Mouse (Mus musculus) intestine, embryonic 16.5 days (tissue): ENCODE results near the gene Trp53bp1. TPM values are rescaled to one million over a fixed set of nuclear protein-coding genes. Genes with fewer than 3 reads are reported as not detected.

Experiments
- ATAC-seq: fragments of 200-750 bp; cut with Nextera tagmentation; 2 replicates; pipeline ENCODE4 v1.8.0; 2017; ENCODE audit warnings: moderate TSS enrichment, moderate library complexity
- H3K27ac ChIP-seq: fragments of 300-500 bp; sonication (generic); 2 replicates; pipeline ENCODE4 v1.5.1; 2014; ENCODE audit warnings: mild to moderate bottlenecking, low read length
- H3K27me3 ChIP-seq: fragments of 300-500 bp; sonication (generic); replicated peaks from 2 replicates; pipeline ENCODE4 v1.6.1; 2014; ENCODE audit warnings: low read length, control low read depth, mixed read lengths; ENCODE audit not compliant: control insufficient read depth, insufficient read depth
- H3K36me3 ChIP-seq: fragments of 300-500 bp; sonication (generic); 2 replicates; pipeline ENCODE4 v1.6.1; 2014; ENCODE audit warnings: low read length, control low read depth; ENCODE audit not compliant: control insufficient read depth, insufficient read depth
- H3K4me1 ChIP-seq: fragments of 300-500 bp; sonication (generic); 2 replicates; pipeline ENCODE4 v1.6.1; 2014; ENCODE audit warnings: low read length, control low read depth, mixed read lengths; ENCODE audit not compliant: control insufficient read depth, insufficient read depth
- H3K4me2 ChIP-seq: fragments of 300-500 bp; sonication (generic); 2 replicates; pipeline ENCODE4 v1.6.1; 2014; ENCODE audit warnings: low read depth, low read length, control low read depth
- H3K4me3 ChIP-seq: fragments of 300-500 bp; sonication (generic); 2 replicates; pipeline ENCODE4 v1.5.1; 2014; ENCODE audit warnings: mild to moderate bottlenecking, low read length
- H3K9ac ChIP-seq: fragments of 300-500 bp; sonication (generic); 2 replicates; pipeline ENCODE4 v1.6.1; 2014; ENCODE audit warnings: low read depth, low read length
- H3K9me3 ChIP-seq: fragments of 300-500 bp; sonication (generic); 2 replicates; pipeline ENCODE4 v1.6.1; 2016; ENCODE audit warnings: low read length, control low read depth; ENCODE audit not compliant: control insufficient read depth
- WGBS: fragments of 180-500 bp; shearing (Covaris S2); extraction: QIAGEN DNeasy Blood & Tissue Kit; methylation state at CpG from one replicate; pipeline ENCODE4 v1.1.7; 2014; 5-methylcytosine and 5-hydroxymethylcytosine counted together
- polyA plus RNA-seq: library from polyadenylated mRNA; unstranded; fragments of >200 nt; fragmentation: Nextera tagmentation; extraction: Ambion mirVana; gene quantifications from 2 replicates; pipeline ENCODE4 v1.2.1, GENCODE M21; 2015

Trp53bp1 gene
- polyA plus RNA-seq: 26.5 and 31.0 TPM in 2 replicates

- H3K4me2 ChIP-seq: peak within 1 kb of the TSS; percentile 84
- peak within 1 kb of the TSS; percentile 94 for H3K4me3 ChIP-seq
- WGBS: under 1% methylated on average over 37 of the region's 37 CpGs
- peaks cover 8% of the 10 kb centered on the region; the same call in 1 of the 2 replicates for H3K4me1 ChIP-seq
- peak within 1 kb of the TSS; percentile 67 for H3K27ac ChIP-seq
- no peaks in the 10 kb centered on the region for H3K36me3 ChIP-seq
- H3K9me3 ChIP-seq: no peaks in the 10 kb centered on the region
- peak within 1 kb of the TSS; percentile 90 for H3K9ac ChIP-seq
- peak; percentile 99 for ATAC-seq
- no peaks in the 10 kb centered on the region for H3K27me3 ChIP-seq
Measured at GRCm38 (mm10) chr2:121271236-121271927, at the start of gene Trp53bp1. Gene Trp53bp1, minus strand, starts transcription at chr2:121271407.

- Histone ChIP-seq H3K27me3 (no peaks in the 10 kb centered on the region), H3K27ac (no peak overlapping the region), H3K36me3 (no peaks in the 10 kb centered on the region), H3K4me2 (no peak overlapping the region), H3K9ac (no peak overlapping the region), H3K4me3 (no peak overlapping the region), H3K4me1 (no peaks in the 10 kb centered on the region), H3K9me3 (no peaks in the 10 kb centered on the region)
- WGBS: 78% methylated on average over 8 of the region's 8 CpGs
- no peak for ATAC-seq
Measured at GRCm38 (mm10) chr2:121316278-121316677, 45.1 kb upstream of the Trp53bp1 start.

- Histone ChIP-seq H3K4me1 (peaks cover 5% of the 10 kb centered on the region; the same call in 1 of the 2 replicates), H3K27ac (0 out of 2 replicates have a peak overlapping the region, but pooled peaks have one; percentile 9), H3K4me3 (peak overlapping the region; percentile 15; the same call in 1 of the 2 replicates), H3K4me2 (peak overlapping the region; percentile 40), H3K9me3 (no peaks in the 10 kb centered on the region), H3K27me3 (no peaks in the 10 kb centered on the region), H3K9ac (peak overlapping the region; percentile 35; the same call in 1 of the 2 replicates), H3K36me3 (no peaks in the 10 kb centered on the region)
- peak; percentile 69 for ATAC-seq
- WGBS: 15% methylated on average over 5 of the region's 5 CpGs
Measured at GRCm38 (mm10) chr2:121308997-121309416, 37.8 kb upstream of the Trp53bp1 start.

GRCm38 (mm10) chr2:121300036-121300435, 28.8 kb upstream of the Trp53bp1 start:
- peaks cover 24% of the 10 kb centered on the region for H3K4me1 ChIP-seq
- no peak overlapping the region for H3K4me3 ChIP-seq
- no peak for ATAC-seq
- peaks cover 5% of the 10 kb centered on the region for H3K27me3 ChIP-seq
- no peak overlapping the region for H3K27ac ChIP-seq
- WGBS: 82% methylated on average over 10 of the region's 10 CpGs
- H3K9ac ChIP-seq: no peak overlapping the region
- no peaks in the 10 kb centered on the region for H3K36me3 ChIP-seq
- H3K4me2 ChIP-seq: no peak overlapping the region
- H3K9me3 ChIP-seq: no peaks in the 10 kb centered on the region

GRCm38 (mm10) chr2:121299471-121299870, 28.3 kb upstream of the Trp53bp1 start:
- 82% methylated on average over 17 of the region's 17 CpGs for WGBS
- Histone ChIP-seq H3K27ac (no peak overlapping the region), H3K9ac (no peak overlapping the region), H3K36me3 (no peaks in the 10 kb centered on the region), H3K27me3 (peaks cover 5% of the 10 kb centered on the region), H3K4me3 (no peak overlapping the region), H3K4me1 (peaks cover 30% of the 10 kb centered on the region), H3K9me3 (no peaks in the 10 kb centered on the region), H3K4me2 (no peak overlapping the region)
- no peak for ATAC-seq

- peaks cover 5% of the 10 kb centered on the region for H3K27me3 ChIP-seq
- ATAC-seq: peak; percentile 55
- no peak overlapping the region for H3K4me2 ChIP-seq
- no peaks in the 10 kb centered on the region for H3K9me3 ChIP-seq
- H3K4me3 ChIP-seq: no peak overlapping the region
- no peak overlapping the region for H3K27ac ChIP-seq
- H3K4me1 ChIP-seq: peaks cover 36% of the 10 kb centered on the region
- H3K9ac ChIP-seq: no peak overlapping the region
- 7% methylated on average over 8 of the region's 8 CpGs for WGBS
- H3K36me3 ChIP-seq: no peaks in the 10 kb centered on the region
Measured at GRCm38 (mm10) chr2:121298131-121298530, 26.9 kb upstream of the Trp53bp1 start.

GRCm38 (mm10) chr2:121297701-121298100, 26.5 kb upstream of the Trp53bp1 start:
- H3K4me2 ChIP-seq: no peak overlapping the region
- no peak overlapping the region for H3K4me3 ChIP-seq
- ATAC-seq: no peak
- 21% methylated on average over 9 of the region's 9 CpGs for WGBS
- no peak overlapping the region for H3K27ac ChIP-seq
- H3K36me3 ChIP-seq: no peaks in the 10 kb centered on the region
- peaks cover 36% of the 10 kb centered on the region for H3K4me1 ChIP-seq
- H3K27me3 ChIP-seq: peaks cover 5% of the 10 kb centered on the region
- H3K9me3 ChIP-seq: no peaks in the 10 kb centered on the region
- no peak overlapping the region for H3K9ac ChIP-seq

- Histone ChIP-seq H3K27me3 (peaks cover 5% of the 10 kb centered on the region), H3K9me3 (no peaks in the 10 kb centered on the region), H3K4me2 (peak overlapping the region; percentile 70), H3K9ac (peak overlapping the region; percentile 61; the same call in 1 of the 2 replicates), H3K4me3 (peak overlapping the region; percentile 56), H3K27ac (no peak overlapping the region), H3K36me3 (no peaks in the 10 kb centered on the region), H3K4me1 (peaks cover 36% of the 10 kb centered on the region)
- ATAC-seq: no peak
- 23% methylated on average over 6 of the region's 6 CpGs for WGBS
Measured at GRCm38 (mm10) chr2:121296754-121297231, 25.6 kb upstream of the Trp53bp1 start.

- 8% methylated on average over 15 of the region's 15 CpGs for WGBS
Measured at GRCm38 (mm10) chr2:121295608-121296571, 24.7 kb upstream of the Trp53bp1 start.

More at GRCm38 (mm10) chr2:121295608-121296571, 24.7 kb upstream of the Trp53bp1 start:
- Histone ChIP-seq H3K9me3 (no peaks in the 10 kb centered on the region), H3K36me3 (no peaks in the 10 kb centered on the region), H3K4me1 (peaks cover 36% of the 10 kb centered on the region), H3K27me3 (peaks cover 5% of the 10 kb centered on the region), H3K27ac (0 out of 2 replicates have a peak overlapping the region, but pooled peaks have one; percentile 42), H3K4me3 (peak overlapping the region; percentile 56), H3K4me2 (peak overlapping the region; percentile 70), H3K9ac (peak overlapping the region; percentile 61)
- ATAC-seq: peak; percentile 12; the same call in 1 of the 2 replicates
